Mouse (Mus musculus) erythroblast, embryonic 14.5 days (primary cell): ENCODE measurements at regions not wholly inside any gene's neighbourhood (a gene's known extent, or its start where the extent isn't known, plus 50 kb on each side); places are given as distances from the start of the nearest gene placed in this dataset.

Experiments used
- H3K27me3 ChIP-seq: 2 replicates; pipeline ENCODE4 v1.6.1; 2012; ENCODE audit warnings: inconsistent platforms; ENCODE audit not compliant: control insufficient read depth
- H3K36me3 ChIP-seq: 2 replicates; pipeline ENCODE4 v1.6.1; 2012; ENCODE audit warnings: mild to moderate bottlenecking, inconsistent platforms; ENCODE audit not compliant: control insufficient read depth
- H3K4me1 ChIP-seq: 2 replicates; pipeline ENCODE4 v1.6.1; 2012; ENCODE audit warnings: inconsistent platforms; ENCODE audit not compliant: control insufficient read depth
- H3K4me3 ChIP-seq: replicated peaks from 2 replicates; pipeline ENCODE3; 2012; ENCODE audit warnings: moderate library complexity, mild to moderate bottlenecking, inconsistent platforms
- H3K9me3 ChIP-seq: 2 replicates; pipeline ENCODE4 v1.6.1; 2012; ENCODE audit warnings: low read length, inconsistent platforms, mixed read lengths; ENCODE audit not compliant: control insufficient read depth
- GATA1 ChIP-seq: IDR thresholded peaks from 2 replicates; pipeline ENCODE4 v1.6.1; 2012; ENCODE audit warnings: low read length, inconsistent platforms, mixed read lengths
- TAL1 ChIP-seq: IDR thresholded peaks from 3 replicates; pipeline ENCODE4 v1.6.1; 2012; ENCODE audit warnings: low read length, inconsistent platforms, mixed read lengths

DNA sequence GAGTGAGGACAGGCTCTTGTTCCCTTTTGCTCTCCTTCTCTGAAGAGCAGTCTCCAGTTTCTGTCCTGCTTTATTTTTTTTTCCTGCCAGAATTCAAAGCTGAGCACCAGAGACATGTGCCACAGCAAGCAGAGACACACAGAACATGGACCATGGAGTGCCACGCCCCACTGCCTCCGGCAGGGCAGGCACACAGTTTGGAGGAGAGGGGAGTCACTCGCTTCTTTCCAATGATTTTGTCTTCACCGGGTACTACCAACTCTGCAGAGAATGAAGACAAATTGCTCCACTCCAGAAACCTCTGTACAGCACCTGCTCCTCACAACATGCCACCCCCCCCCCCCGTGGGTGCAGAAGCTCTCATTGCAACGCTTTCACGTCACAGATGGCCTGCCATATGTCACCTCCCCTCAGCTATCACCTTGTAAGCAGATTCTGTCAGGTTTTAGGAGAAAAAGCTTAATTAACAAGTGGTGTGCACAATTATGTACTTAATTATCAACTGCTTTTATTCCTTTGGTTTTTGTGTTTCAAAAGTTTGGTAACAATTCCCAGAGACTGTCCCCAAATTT lies 110.6 kb upstream of the Lemd2 start:
- Histone ChIP-seq H3K4me3 (no peak overlapping the region), H3K4me1 (peaks cover 11% of the 10 kb centered on the region), H3K36me3 (no peaks in the 10 kb centered on the region), H3K9me3 (no peaks in the 10 kb centered on the region), H3K27me3 (no peaks in the 10 kb centered on the region)
- TF ChIP-seq TAL1 (no peak), GATA1 (no peak)

DNA sequence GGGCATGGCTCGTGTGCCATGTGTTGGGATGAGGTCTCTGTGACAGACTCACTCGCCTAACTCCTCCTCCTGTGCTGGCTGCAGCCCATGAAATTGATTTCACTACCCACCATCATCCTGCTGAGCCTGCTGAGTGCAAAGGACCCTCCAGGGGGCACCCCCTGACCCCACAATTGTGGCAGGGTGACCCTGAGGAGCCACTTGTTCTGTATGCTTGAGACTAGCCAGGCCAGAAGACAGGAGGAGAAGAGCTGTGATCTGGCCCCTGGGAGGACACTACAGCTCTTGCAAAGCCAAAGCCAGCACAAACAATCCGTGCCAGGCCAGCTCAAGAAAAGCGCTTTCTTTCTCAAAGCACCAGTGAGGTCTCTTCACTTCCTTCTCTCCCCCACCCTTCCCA lies 104.7 kb upstream of the Lemd2 start:
- TF ChIP-seq TAL1 (no peak), GATA1 (no peak)
- Histone ChIP-seq H3K4me1 (no peaks in the 10 kb centered on the region), H3K4me3 (no peak overlapping the region), H3K36me3 (no peaks in the 10 kb centered on the region), H3K9me3 (no peaks in the 10 kb centered on the region), H3K27me3 (no peaks in the 10 kb centered on the region)

DNA sequence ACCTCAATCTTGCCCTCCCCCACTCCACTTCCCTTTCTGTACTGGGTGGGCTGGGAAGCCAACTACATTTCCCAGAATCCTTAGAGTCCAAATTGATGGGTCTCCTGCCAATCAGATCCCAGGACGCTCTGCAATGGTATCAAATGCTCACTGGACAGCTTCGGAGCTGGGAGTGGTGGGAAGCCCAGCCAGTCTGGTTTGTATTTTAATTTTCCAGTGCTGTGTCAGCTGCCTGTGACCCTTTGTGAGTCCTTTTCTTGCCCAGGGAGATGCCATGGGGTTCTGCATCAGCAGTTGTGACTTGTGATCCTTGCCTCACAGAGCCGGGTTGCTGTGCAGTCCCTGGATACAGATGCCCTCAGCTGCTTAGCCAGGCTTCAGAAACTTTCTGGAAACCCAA lies 100.6 kb upstream of the Lemd2 start:
- H3K27me3 ChIP-seq, result no peaks in the 10 kb centered on the region
- no peaks in the 10 kb centered on the region for H3K4me1 ChIP-seq
- H3K9me3 ChIP-seq, result no peaks in the 10 kb centered on the region
- TF ChIP-seq TAL1 (no peak), GATA1 (no peak)
- H3K36me3 ChIP-seq, result no peaks in the 10 kb centered on the region
- no peak overlapping the region for H3K4me3 ChIP-seq

DNA sequence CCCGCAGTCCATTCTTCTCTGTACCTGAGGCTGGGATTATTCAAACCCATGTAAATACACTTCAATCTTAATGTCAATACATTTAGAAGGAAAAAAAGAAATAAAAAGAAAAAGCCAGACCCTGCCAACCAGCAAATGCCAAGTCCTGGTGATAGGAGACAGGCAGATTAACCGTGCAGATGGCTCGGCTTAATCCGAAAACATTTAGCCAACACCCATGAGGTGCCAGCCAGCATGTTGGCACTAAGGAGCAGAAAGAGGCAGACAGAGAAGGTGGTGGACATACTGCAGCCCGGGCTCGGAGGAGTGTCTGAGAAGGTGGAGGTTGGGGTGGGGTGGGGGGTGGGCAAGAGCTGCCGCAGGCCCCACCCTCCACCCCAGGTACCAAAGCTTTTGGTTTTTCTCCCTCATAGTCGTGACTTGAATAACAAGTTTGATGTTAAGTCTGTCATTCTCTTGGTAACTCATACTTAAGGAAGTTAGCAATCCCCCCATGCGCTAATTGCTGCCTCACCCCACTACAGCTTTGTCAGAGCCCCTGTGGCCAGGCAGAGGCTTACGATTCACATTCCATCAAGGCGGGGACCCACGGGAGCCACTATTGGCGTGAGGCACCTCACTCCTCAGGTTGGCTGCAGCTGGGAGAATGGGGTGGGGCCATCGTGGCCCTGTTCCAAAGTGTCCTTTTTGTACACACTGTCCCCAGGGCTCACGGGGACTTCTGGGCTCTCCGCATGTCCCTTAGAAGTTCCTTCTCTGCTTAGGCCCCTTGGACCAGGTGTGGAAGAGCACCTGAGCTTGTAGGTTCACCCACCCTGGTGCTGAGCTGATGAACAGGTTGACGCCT lies 99.6 kb upstream of the Lemd2 start:
- Histone ChIP-seq H3K4me1 (no peaks in the 10 kb centered on the region), H3K9me3 (no peaks in the 10 kb centered on the region), H3K36me3 (no peaks in the 10 kb centered on the region), H3K4me3 (no peak overlapping the region), H3K27me3 (no peaks in the 10 kb centered on the region)
- TF ChIP-seq GATA1 (no peak), TAL1 (no peak)

DNA sequence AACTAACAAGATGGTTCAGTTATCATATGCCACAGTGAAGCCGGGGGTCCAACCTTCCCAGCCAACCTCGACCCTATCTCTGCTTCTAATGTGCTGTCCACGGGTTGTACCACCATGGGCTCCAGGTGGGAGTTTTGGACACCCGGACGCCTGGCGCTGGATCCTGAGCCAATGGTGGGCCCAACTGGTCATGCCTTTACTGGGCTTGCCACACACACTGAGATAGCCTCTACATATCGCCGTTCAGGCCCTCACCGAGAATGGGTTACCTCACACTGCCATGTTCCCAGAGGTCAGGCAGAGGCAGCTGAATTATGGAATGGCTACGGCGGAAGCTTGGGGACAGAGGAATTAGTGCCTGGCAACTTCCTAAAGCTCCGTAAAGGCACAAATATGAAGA lies 98.8 kb upstream of the Lemd2 start:
- H3K4me1 ChIP-seq, result no peaks in the 10 kb centered on the region
- H3K27me3 ChIP-seq, result no peaks in the 10 kb centered on the region
- TF ChIP-seq TAL1 (no peak), GATA1 (no peak)

DNA sequence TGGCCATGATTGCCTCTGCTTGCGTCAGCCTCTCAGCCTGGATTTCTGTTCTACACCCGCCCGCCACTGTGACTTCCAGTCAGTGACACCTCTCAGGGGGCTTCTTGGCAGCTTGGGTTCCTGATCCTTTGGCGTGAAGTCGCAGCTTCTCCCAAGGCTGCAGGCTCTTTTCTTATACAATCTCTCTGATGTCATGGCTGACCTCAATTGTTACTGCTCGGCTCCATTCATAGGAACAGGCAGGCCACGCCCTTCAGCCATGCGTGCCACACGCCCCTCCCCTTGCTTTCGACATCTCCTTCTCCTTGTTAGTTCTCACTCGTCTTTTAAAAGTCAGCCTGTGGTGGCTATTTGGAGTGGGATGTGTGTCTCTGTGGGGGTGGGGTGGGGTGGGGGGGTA lies 97.1 kb upstream of the Lemd2 start:
- Histone ChIP-seq H3K9me3 (peaks cover 2% of the 10 kb centered on the region; the same call in 1 of the 2 replicates), H3K4me1 (no peaks in the 10 kb centered on the region), H3K27me3 (no peaks in the 10 kb centered on the region), H3K36me3 (no peaks in the 10 kb centered on the region), H3K4me3 (no peak overlapping the region)
- TF ChIP-seq TAL1, result no peak
- TF ChIP-seq GATA1, result no peak

More for the DNA sequence above, 98.8 kb upstream of the Lemd2 start:
- Histone ChIP-seq H3K36me3 (no peaks in the 10 kb centered on the region), H3K4me3 (no peak overlapping the region), H3K9me3 (no peaks in the 10 kb centered on the region)

DNA sequence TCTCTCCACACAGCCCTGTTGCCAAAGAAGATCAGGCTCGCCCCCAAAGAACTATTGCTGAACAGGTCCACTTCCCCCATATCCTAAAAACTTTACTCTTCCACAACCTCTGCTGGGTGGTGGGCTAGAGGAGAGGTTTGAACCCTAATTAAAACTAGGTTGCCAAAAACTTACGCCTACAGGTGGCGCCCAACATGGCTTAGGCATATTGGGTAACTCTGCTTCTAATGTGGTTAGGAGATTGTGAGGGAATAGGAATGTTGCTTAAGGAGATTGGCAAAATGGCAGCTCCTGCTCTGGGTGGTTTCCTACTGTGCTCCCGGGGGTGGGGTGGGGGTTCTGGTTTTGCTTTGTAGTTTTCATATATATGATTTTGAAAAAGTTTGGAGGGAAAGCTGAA lies 95.0 kb upstream of the Lemd2 start:
- Histone ChIP-seq H3K4me3 (no peak overlapping the region), H3K27me3 (no peaks in the 10 kb centered on the region), H3K36me3 (no peaks in the 10 kb centered on the region), H3K9me3 (peaks cover 2% of the 10 kb centered on the region; the same call in 1 of the 2 replicates), H3K4me1 (no peaks in the 10 kb centered on the region)
- TF ChIP-seq TAL1, result no peak
- no peak for TF ChIP-seq GATA1

DNA sequence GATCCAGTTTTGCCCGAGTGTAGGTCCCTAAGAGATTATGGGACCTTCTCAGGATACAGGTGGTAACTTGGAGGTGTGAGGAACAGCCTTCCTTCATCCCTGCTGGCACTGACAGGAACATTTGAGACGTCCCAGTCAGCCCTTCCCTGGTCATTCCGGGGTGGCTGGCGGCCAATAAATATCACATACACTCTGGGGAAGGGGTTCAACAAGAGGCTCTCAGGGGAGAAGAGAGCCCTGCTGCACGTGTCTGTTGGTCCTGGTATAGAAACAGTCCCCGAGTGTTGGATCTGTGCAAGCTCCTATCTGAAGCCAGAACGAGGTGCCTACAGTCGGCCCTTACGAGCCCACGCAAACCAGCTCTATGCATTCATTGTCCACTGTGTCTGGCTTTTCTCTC lies 94.1 kb upstream of the Lemd2 start:
- Histone ChIP-seq H3K27me3 (no peaks in the 10 kb centered on the region), H3K9me3 (peaks cover 2% of the 10 kb centered on the region; the same call in 1 of the 2 replicates), H3K4me1 (no peaks in the 10 kb centered on the region), H3K36me3 (no peaks in the 10 kb centered on the region), H3K4me3 (no peak overlapping the region)
- TF ChIP-seq TAL1 (no peak), GATA1 (no peak)

DNA sequence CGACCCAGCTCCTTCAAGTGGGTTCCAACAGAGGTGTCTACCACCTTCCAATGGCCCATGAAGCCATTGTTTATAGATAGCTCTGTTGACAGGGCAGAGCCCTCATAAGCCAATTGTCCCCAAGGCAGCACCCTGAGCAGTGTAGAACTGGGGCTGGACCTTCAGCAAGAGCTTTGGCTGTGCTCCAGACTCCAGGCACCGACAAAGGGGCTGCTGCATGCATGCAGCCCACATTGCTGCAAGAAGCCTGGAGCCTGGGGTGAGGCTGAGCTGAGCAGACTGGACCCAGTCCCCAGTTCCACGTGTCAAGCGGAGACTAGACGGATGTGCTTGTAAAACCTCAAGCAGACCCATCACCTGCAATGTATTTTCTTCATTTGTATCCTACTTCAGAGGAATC lies 91.9 kb upstream of the Lemd2 start:
- H3K27me3 ChIP-seq, result no peaks in the 10 kb centered on the region; the same call in 1 of the 2 replicates
- peaks cover 11% of the 10 kb centered on the region for H3K9me3 ChIP-seq
- no peaks in the 10 kb centered on the region for H3K4me1 ChIP-seq
- H3K4me3 ChIP-seq, result no peak overlapping the region
- TF ChIP-seq GATA1 (no peak), TAL1 (no peak)
- H3K36me3 ChIP-seq, result no peaks in the 10 kb centered on the region

DNA sequence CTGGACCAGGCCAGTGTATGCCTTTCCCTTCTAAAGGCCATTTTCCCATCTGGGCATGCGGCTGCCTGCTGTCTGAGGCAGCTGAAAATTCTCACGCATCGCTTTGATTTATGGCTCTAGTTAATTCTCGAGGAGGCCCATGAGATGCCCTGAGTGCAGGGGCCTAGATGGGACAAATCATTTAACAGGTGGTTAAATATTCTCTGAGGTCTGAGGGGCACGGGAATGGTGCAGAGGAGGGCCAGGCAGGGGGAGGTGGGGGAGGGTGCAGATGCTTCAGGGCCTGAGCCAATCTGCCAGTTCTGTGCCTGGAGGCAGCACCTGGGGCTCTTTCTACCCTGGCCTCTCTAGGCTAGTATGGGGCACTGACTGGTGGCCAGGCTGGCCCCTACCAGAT lies 89.9 kb upstream of the Lemd2 start:
- Histone ChIP-seq H3K27me3 (no peaks in the 10 kb centered on the region; the same call in 1 of the 2 replicates), H3K4me1 (no peaks in the 10 kb centered on the region), H3K4me3 (no peak overlapping the region), H3K9me3 (peaks cover 23% of the 10 kb centered on the region), H3K36me3 (no peaks in the 10 kb centered on the region)
- TF ChIP-seq TAL1, result no peak
